Mouse (Mus musculus): Measurements from ENCODE around the gene Snx1. TPM values are rescaled to one million over a fixed set of nuclear protein-coding genes. Genes with fewer than 3 reads are reported as not detected.

The Snx1 gene
- polyA plus RNA-seq, 1 experiment from 2014 or later = 125 TPM

DNA sequence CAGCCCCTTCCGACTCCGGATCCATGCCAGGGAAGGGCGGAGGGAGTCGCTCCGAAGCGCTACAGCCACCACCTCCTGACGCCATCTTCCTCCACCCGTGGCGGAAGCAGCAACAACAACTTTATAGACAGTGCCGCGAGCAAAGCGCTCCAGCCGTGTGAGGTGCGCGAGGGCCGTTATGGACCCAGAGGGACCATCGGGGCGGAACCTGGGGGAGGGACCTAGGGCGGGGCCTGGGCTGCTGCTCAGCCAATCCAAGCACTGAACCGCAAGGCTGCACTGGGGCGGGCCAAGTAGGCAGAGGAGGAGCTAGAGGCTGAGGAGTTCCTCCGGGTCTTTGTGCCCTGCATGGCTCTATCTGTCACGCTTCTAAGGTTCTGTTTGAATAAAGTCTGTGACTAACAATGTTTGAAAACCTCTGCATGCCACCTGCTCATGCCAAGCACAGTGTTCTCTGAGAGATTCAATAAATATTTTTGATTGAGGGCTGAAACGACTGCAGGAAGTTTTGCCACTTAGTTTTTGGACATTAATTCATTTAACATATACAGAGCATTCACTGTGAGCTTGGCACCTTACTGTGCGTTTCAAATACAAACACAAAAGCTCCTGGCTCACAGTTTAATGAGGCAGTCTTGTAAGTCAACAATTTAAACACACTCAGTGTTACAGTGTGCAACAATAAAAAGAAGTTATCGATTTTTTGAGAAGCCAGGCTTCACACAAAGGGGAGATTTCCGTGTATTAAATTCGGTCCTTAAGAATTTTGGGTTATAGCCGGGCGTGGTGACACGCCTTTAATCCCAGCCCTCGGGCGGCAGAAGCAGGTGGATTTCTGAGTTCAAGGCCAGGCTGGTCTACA lies 1.5 kb downstream of the Snx1 start:
- Histone ChIP-seq H3K9me3 (ENCODE audit: control insufficient read depth, low read depth, low read length) (no peaks in the 10 kb centered on the region), H3K9ac (replicated peaks; ENCODE audit: low read depth, low read length) (peak overlapping the region; percentile 55), H3K27me3 (ENCODE audit: control insufficient read depth, insufficient read depth, low read length) (no peaks in the 10 kb centered on the region), H3K4me1 (ENCODE audit: control insufficient read depth, insufficient read depth, low read length) (peaks cover 7% of the 10 kb centered on the region; the same call in 1 of the 2 replicates), H3K27ac (ENCODE audit: low read length) (peak overlapping the region; percentile 77), H3K4me3 (ENCODE audit: low read depth, low read length) (peak overlapping the region; percentile 57), H3K4me2 (replicated peaks; ENCODE audit: low read depth, low read length) (peak overlapping the region; percentile 73), H3K36me3 (ENCODE audit: control insufficient read depth, insufficient read depth, low read length) (no peaks in the 10 kb centered on the region)
- ATAC-seq (ENCODE audit: insufficient number of reproducible peaks, insufficient read depth, low FRiP score, low read depth) = peak; percentile 98
- WGBS = 17% methylated on average over 33 of the region's 33 CpGs

DNA sequence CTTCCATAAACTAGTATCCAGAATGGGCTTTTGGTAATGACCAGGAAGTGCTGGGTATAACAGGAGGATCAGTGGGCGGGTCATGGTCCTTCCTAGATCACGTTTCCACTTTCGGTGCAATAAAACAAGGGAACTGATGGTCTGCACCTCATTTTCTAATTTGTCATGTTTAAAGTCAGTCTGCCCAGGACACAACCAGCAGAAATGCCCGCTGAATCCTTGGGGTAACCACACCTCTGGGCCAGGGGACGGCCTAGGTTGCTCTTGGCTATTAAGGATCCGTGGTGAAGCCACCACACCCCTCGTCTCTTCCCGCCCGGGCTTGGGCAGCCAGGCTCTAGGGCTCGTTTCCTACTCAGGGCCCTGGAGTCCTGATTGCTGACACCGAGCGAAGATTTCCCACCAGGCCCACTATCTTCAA lies 2.3 kb downstream of the Snx1 start:
- H3K27me3 ChIP-seq (ENCODE audit: control insufficient read depth, insufficient read depth, low read length) = no peaks in the 10 kb centered on the region
- H3K9ac ChIP-seq (replicated peaks; ENCODE audit: low read depth, low read length) = peak overlapping the region; percentile 55
- H3K27ac ChIP-seq (ENCODE audit: low read length) = peak overlapping the region; percentile 77
- no peaks in the 10 kb centered on the region for H3K9me3 ChIP-seq (ENCODE audit: control insufficient read depth, low read depth, low read length)
- peak overlapping the region; percentile 73 for H3K4me2 ChIP-seq (replicated peaks; ENCODE audit: low read depth, low read length)
- H3K4me3 ChIP-seq (ENCODE audit: low read depth, low read length) = peak overlapping the region; percentile 57
- under 1% methylated on average over 12 of the region's 12 CpGs for WGBS
- no peaks in the 10 kb centered on the region for H3K36me3 ChIP-seq (ENCODE audit: control insufficient read depth, insufficient read depth, low read length)
- ATAC-seq (ENCODE audit: insufficient number of reproducible peaks, insufficient read depth, low FRiP score, low read depth) = peak; percentile 5; the same call in 1 of the 2 replicates
- H3K4me1 ChIP-seq (ENCODE audit: control insufficient read depth, insufficient read depth, low read length) = peaks cover 7% of the 10 kb centered on the region; the same call in 1 of the 2 replicates

DNA sequence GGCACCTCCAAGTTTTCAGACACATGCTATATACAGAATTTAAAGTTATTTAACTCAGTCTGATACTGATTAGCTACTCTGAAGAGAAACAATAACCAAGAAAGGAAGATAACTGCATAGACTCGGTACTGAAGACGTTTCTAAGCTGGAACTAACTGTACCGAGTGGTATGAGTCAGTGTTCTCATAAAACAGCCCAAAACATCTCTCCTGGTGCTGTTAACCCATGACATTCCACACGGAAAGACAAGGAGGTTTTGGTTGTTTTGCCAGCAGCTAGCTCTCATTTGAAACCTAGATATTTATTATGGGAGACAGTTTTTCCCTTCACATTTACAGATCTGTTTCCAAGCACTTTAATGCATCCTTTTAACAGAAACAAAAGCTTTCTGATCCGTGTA lies 2.7 kb downstream of the Snx1 start:
- no peaks in the 10 kb centered on the region for H3K27me3 ChIP-seq (ENCODE audit: control insufficient read depth, insufficient read depth, low read length)
- no peak overlapping the region for H3K27ac ChIP-seq (ENCODE audit: low read length)
- H3K4me1 ChIP-seq (ENCODE audit: control insufficient read depth, insufficient read depth, low read length) = peaks cover 7% of the 10 kb centered on the region; the same call in 1 of the 2 replicates
- peak overlapping the region; percentile 55; the same call in 1 of the 2 replicates for H3K9ac ChIP-seq (replicated peaks; ENCODE audit: low read depth, low read length)
- no peak for ATAC-seq (ENCODE audit: insufficient number of reproducible peaks, insufficient read depth, low FRiP score, low read depth)
- WGBS = 9% methylated on average over 5 of the region's 5 CpGs
- no peaks in the 10 kb centered on the region for H3K36me3 ChIP-seq (ENCODE audit: control insufficient read depth, insufficient read depth, low read length)
- no peaks in the 10 kb centered on the region for H3K9me3 ChIP-seq (ENCODE audit: control insufficient read depth, low read depth, low read length)
- H3K4me3 ChIP-seq (ENCODE audit: low read depth, low read length) = peak overlapping the region; percentile 57
- peak overlapping the region; percentile 73 for H3K4me2 ChIP-seq (replicated peaks; ENCODE audit: low read depth, low read length)

DNA sequence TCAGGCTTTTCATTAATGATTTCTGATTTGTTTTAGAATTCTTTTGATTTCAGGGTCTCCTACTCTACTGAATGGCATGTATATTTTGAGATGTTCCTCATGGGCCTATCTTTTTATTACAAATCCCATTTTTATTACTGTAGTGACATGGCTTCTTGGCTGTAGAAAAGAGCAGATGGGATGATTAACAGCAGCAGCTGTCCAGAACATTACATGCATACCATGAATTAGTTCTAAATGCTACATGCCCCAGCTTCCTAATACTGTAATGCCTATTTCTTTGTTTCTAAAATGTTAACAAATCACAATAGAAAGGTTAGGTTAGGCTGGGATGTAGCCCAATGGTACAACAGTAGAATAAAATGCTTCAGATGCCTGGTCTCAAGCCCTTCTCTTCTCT lies 5.0 kb downstream of the Snx1 start:
- Histone ChIP-seq H3K27me3 (ENCODE audit: control insufficient read depth, insufficient read depth, low read length) (no peaks in the 10 kb centered on the region), H3K27ac (ENCODE audit: low read length) (no peak overlapping the region), H3K4me1 (ENCODE audit: control insufficient read depth, insufficient read depth, low read length) (no peaks in the 10 kb centered on the region), H3K36me3 (ENCODE audit: control insufficient read depth, insufficient read depth, low read length) (peaks cover 1% of the 10 kb centered on the region; the same call in 1 of the 2 replicates), H3K9me3 (ENCODE audit: control insufficient read depth, low read depth, low read length) (no peaks in the 10 kb centered on the region), H3K4me3 (ENCODE audit: low read depth, low read length) (no peak overlapping the region), H3K9ac (replicated peaks; ENCODE audit: low read depth, low read length) (no peak overlapping the region), H3K4me2 (replicated peaks; ENCODE audit: low read depth, low read length) (no peak overlapping the region)
- ATAC-seq (ENCODE audit: insufficient number of reproducible peaks, insufficient read depth, low FRiP score, low read depth) = no peak

DNA sequence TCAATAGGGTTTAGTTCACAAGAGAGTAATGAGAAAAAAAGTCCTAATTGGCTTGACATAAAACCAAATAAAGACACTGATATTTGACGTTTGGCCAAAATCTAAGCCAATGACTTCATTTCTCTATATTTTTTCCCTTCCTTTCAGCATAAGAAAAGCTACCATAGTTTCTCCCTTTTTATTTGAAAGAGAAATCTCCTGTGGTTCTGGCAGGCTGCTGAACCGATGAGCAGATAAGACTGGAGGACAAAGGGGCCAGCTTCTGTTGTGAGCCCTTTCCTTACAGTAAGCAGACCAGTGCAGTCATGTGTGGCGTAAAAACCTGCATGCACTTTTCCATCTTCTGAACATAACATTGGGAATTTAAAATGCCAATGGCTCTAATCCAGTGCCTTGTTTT lies 5.4 kb downstream of the Snx1 start:
- no peaks in the 10 kb centered on the region for H3K9me3 ChIP-seq (ENCODE audit: control insufficient read depth, low read depth, low read length)
- peaks cover 3% of the 10 kb centered on the region; the same call in 1 of the 2 replicates for H3K36me3 ChIP-seq (ENCODE audit: control insufficient read depth, insufficient read depth, low read length)
- 80% methylated on average over 3 of the region's 3 CpGs for WGBS

DNA sequence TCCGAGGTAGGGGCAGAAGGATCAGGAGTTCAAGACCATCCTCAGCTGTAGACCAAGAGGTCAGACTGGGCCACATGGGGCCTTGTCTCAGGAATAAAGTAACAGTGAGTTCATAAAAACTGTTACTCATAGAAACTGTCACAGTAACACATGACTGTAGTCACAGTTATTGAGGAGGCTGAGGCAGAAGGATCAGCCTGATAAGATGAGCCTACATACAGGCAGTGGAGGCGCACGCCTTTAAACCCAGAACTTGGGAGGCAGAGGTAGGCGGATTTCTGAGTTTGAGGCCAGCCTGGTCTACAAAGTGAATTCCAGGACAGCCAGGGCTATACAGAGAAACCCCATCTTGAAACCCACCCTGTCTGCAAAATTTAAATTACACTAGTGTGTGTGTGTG lies 6.3 kb downstream of the Snx1 start:
- Histone ChIP-seq H3K4me3 (ENCODE audit: low read depth, low read length) (no peak overlapping the region), H3K4me2 (replicated peaks; ENCODE audit: low read depth, low read length) (no peak overlapping the region), H3K9me3 (ENCODE audit: control insufficient read depth, low read depth, low read length) (no peaks in the 10 kb centered on the region), H3K27me3 (ENCODE audit: control insufficient read depth, insufficient read depth, low read length) (no peaks in the 10 kb centered on the region), H3K4me1 (ENCODE audit: control insufficient read depth, insufficient read depth, low read length) (no peaks in the 10 kb centered on the region), H3K36me3 (ENCODE audit: control insufficient read depth, insufficient read depth, low read length) (peaks cover 7% of the 10 kb centered on the region; the same call in 1 of the 2 replicates), H3K9ac (replicated peaks; ENCODE audit: low read depth, low read length) (no peak overlapping the region), H3K27ac (ENCODE audit: low read length) (no peak overlapping the region)
- ATAC-seq (ENCODE audit: insufficient number of reproducible peaks, insufficient read depth, low FRiP score, low read depth) = no peak
- 92% methylated on average over 4 of the region's 4 CpGs for WGBS

More for the DNA sequence above, 5.4 kb downstream of the Snx1 start:
- Histone ChIP-seq H3K4me2 (replicated peaks; ENCODE audit: low read depth, low read length) (no peak overlapping the region), H3K27ac (ENCODE audit: low read length) (no peak overlapping the region), H3K4me3 (ENCODE audit: low read depth, low read length) (no peak overlapping the region), H3K9ac (replicated peaks; ENCODE audit: low read depth, low read length) (no peak overlapping the region), H3K4me1 (ENCODE audit: control insufficient read depth, insufficient read depth, low read length) (no peaks in the 10 kb centered on the region), H3K27me3 (ENCODE audit: control insufficient read depth, insufficient read depth, low read length) (no peaks in the 10 kb centered on the region)
- no peak for ATAC-seq (ENCODE audit: insufficient number of reproducible peaks, insufficient read depth, low FRiP score, low read depth)

DNA sequence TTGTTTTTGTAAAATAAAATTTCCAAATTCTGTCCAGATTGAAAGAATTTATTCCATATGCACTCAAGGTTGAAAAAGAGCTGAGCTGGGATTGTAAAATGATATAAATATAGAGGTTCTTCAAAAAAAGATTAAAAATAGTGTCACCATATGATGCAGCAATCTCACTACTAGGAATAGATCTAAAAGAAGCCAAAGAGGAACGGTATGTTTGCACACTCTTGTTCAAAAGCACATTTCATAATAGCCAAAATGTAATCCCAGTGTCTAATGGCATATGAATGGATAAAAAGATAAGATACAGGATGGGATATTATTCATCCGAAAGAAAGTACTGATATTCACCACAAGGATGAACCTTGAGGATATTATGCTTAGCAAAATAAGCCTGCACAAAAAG lies 6.9 kb downstream of the Snx1 start:
- WGBS = 91% methylated on average over 2 of the region's 2 CpGs
- ATAC-seq (ENCODE audit: insufficient number of reproducible peaks, insufficient read depth, low FRiP score, low read depth) = no peak
- H3K4me2 ChIP-seq (replicated peaks; ENCODE audit: low read depth, low read length) = no peak overlapping the region

DNA sequence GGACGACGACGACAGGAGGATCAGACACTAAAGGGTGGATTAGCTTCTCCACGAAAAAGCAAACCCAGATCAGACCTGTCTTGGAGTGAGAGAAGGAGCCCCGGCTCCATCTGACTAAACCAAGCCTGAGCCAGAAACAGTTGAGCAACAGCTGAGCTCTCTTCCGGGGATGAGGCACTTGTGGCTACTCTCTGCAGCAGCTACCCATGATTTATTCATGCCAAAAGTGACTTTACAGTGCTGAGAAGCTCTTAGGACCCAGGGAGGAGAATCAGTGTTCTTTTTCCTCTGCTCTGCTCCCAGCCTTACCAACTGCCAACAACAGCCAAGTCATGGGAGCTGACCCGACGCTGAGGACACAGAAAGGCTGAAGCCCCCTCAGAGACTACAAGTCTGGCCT lies 9.5 kb downstream of the Snx1 start:
- 55% methylated on average over 8 of the region's 8 CpGs for WGBS
- Histone ChIP-seq H3K36me3 (ENCODE audit: control insufficient read depth, insufficient read depth, low read length) (peaks cover 16% of the 10 kb centered on the region), H3K4me1 (ENCODE audit: control insufficient read depth, insufficient read depth, low read length) (no peaks in the 10 kb centered on the region), H3K27me3 (ENCODE audit: control insufficient read depth, insufficient read depth, low read length) (no peaks in the 10 kb centered on the region), H3K9me3 (ENCODE audit: control insufficient read depth, low read depth, low read length) (no peaks in the 10 kb centered on the region), H3K4me2 (replicated peaks; ENCODE audit: low read depth, low read length) (no peak overlapping the region), H3K27ac (ENCODE audit: low read length) (no peak overlapping the region), H3K9ac (replicated peaks; ENCODE audit: low read depth, low read length) (no peak overlapping the region), H3K4me3 (ENCODE audit: low read depth, low read length) (no peak overlapping the region)
- no peak for ATAC-seq (ENCODE audit: insufficient number of reproducible peaks, insufficient read depth, low FRiP score, low read depth)

More for the DNA sequence above, 6.9 kb downstream of the Snx1 start:
- Histone ChIP-seq H3K4me1 (ENCODE audit: control insufficient read depth, insufficient read depth, low read length) (no peaks in the 10 kb centered on the region), H3K9ac (replicated peaks; ENCODE audit: low read depth, low read length) (no peak overlapping the region), H3K36me3 (ENCODE audit: control insufficient read depth, insufficient read depth, low read length) (peaks cover 12% of the 10 kb centered on the region; the same call in 1 of the 2 replicates), H3K27ac (ENCODE audit: low read length) (no peak overlapping the region), H3K4me3 (ENCODE audit: low read depth, low read length) (no peak overlapping the region), H3K9me3 (ENCODE audit: control insufficient read depth, low read depth, low read length) (no peaks in the 10 kb centered on the region), H3K27me3 (ENCODE audit: control insufficient read depth, insufficient read depth, low read length) (no peaks in the 10 kb centered on the region)
